ENCODE assay signal across 8 mouse cellular contexts in the genomic region with DNA sequence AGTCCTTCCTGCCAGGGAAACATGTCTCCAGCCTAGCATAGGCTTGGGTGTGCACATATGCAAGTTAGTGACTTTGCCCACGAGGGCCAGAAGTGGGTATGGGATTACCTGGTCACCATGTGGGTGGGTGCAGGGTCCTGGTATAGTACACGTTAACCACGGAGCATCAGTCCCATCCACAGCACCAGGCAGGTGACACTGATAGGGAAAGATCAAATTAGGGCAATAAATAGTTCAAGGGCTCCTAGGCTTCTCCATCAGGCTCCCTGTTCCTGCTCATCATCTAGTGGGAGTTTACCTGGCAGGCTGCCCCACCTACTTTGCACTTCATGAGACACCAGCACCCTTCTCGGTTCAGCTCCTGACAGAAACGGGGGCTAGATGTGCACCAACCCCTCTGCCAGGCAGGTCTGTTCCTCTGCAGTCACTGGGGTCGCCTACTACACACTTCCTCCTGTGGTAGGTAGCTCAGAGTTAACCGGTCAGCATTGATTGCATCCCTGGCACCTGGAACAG. TPM values are rescaled to one million over a fixed set of nuclear protein-coding genes. Genes with fewer than 3 reads are reported as not detected.
DNase-seq lines count a peak whose midpoint lies in the region; ATAC-seq and TF ChIP-seq lines count a peak whose summit lies in the region.

No protein-coding gene starts in this region.

- no peaks in the 10 kb centered on the region for H3K9me3 ChIP-seq in liver, embryonic 11.5 days (ENCODE audit: control insufficient read depth, low read length)
- H3K9me3 ChIP-seq in embryonic facial prominence, embryonic 12.5 days = no peaks in the 10 kb centered on the region
- no peaks in the 10 kb centered on the region for H3K9me3 ChIP-seq in hindbrain, embryonic 16.5 days (ENCODE audit: control insufficient read depth, low read length)

- 0 out of 2 replicates have a peak overlapping the region, but pooled peaks have one; percentile 1 for H3K9ac ChIP-seq in liver, embryonic 11.5 days (ENCODE audit: low read depth, low read length)
- no peak overlapping the region for H3K9ac ChIP-seq in embryonic facial prominence, embryonic 12.5 days
- peak overlapping the region; percentile 84 for H3K9ac ChIP-seq in hindbrain, embryonic 16.5 days (ENCODE audit: low read depth, low read length)

- peaks cover 14% of the 10 kb centered on the region for H3K36me3 ChIP-seq in liver, embryonic 11.5 days (ENCODE audit: control insufficient read depth, insufficient read depth, low read length)
- H3K36me3 ChIP-seq in embryonic facial prominence, embryonic 12.5 days = peaks cover 19% of the 10 kb centered on the region
- peaks cover 9% of the 10 kb centered on the region for H3K36me3 ChIP-seq in hindbrain, embryonic 16.5 days (ENCODE audit: control insufficient read depth, insufficient read depth, low read length)
- H3K36me3 ChIP-seq in myocyte (ENCODE audit: control insufficient read depth, insufficient read depth) = peaks cover 16% of the 10 kb centered on the region

- TF ChIP-seq POLR2A in myocyte (IDR thresholded peaks at IDR 0.05; ENCODE audit: insufficient read length, low read depth) = no peak

- no peak for DNase-seq in liver, embryonic 11.5 days (ENCODE audit: low spot score)
- DNase-seq in liver = no peak
- no peak for DNase-seq in ovary, adult 18-20 months (ENCODE audit: low spot score)
- no peak for DNase-seq in layer of hippocampus, adult 9-11 months
- no peak for DNase-seq in spleen, postnatal 36 days (ENCODE audit: low spot score in 2 of 2)

- no peak overlapping the region for H3ac ChIP-seq in myocyte (ENCODE audit: control insufficient read depth, insufficient read length)

- WGBS in liver, embryonic 11.5 days = 40% methylated on average over 7 of the region's 7 CpGs
- WGBS in embryonic facial prominence, embryonic 12.5 days = 51% methylated on average over 7 of the region's 7 CpGs
- WGBS in hindbrain, embryonic 16.5 days = 46% methylated on average over 7 of the region's 7 CpGs

- H3K4me1 ChIP-seq in liver, embryonic 11.5 days (replicated peaks; ENCODE audit: control insufficient read depth, insufficient read depth, low read length) = peaks cover 21% of the 10 kb centered on the region
- H3K4me1 ChIP-seq in embryonic facial prominence, embryonic 12.5 days = peaks cover 38% of the 10 kb centered on the region
- H3K4me1 ChIP-seq in hindbrain, embryonic 16.5 days (ENCODE audit: control insufficient read depth, insufficient read depth, low read depth, low read length) = peaks cover 48% of the 10 kb centered on the region

- ATAC-seq in liver, embryonic 11.5 days (replicated peaks; ENCODE audit: low FRiP score) = no peak
- ATAC-seq in embryonic facial prominence, embryonic 12.5 days (ENCODE audit: insufficient number of reproducible peaks, insufficient read depth, low FRiP score, low TSS enrichment) = no peak
- no peak for ATAC-seq in hindbrain, embryonic 16.5 days

- H3K79me2 ChIP-seq in myocyte (ENCODE audit: control insufficient read depth, insufficient read depth) = peaks cover 15% of the 10 kb centered on the region

- peak overlapping the region; percentile 96 for H3K4me3 ChIP-seq in liver, embryonic 11.5 days (ENCODE audit: low read depth, low read length)
- no peak overlapping the region for H3K4me3 ChIP-seq in embryonic facial prominence, embryonic 12.5 days
- H3K4me3 ChIP-seq in hindbrain, embryonic 16.5 days (ENCODE audit: low read length) = no peak overlapping the region
- no peak overlapping the region for H3K4me3 ChIP-seq in myocyte

- H3K27ac ChIP-seq in liver, embryonic 11.5 days (ENCODE audit: low read depth, low read length) = 0 out of 2 replicates have a peak overlapping the region, but pooled peaks have one; percentile 13
- peak overlapping the region; percentile 41; the same call in 1 of the 2 replicates for H3K27ac ChIP-seq in embryonic facial prominence, embryonic 12.5 days
- H3K27ac ChIP-seq in hindbrain, embryonic 16.5 days (ENCODE audit: low read depth, low read length) = peak overlapping the region; percentile 98

- peak overlapping the region; percentile 83 for H3K4me2 ChIP-seq in liver, embryonic 11.5 days
- H3K4me2 ChIP-seq in embryonic facial prominence, embryonic 12.5 days (replicated peaks) = no peak overlapping the region
- no peak overlapping the region; the same call in 1 of the 2 replicates for H3K4me2 ChIP-seq in hindbrain, embryonic 16.5 days (ENCODE audit: low read length)
- no peak overlapping the region for H3K4me2 ChIP-seq in myocyte (ENCODE audit: low read depth)

- peaks cover 25% of the 10 kb centered on the region for H3K27me3 ChIP-seq in liver, embryonic 11.5 days (replicated peaks; ENCODE audit: control insufficient read depth, insufficient read depth, low read length)
- H3K27me3 ChIP-seq in embryonic facial prominence, embryonic 12.5 days = peaks cover 35% of the 10 kb centered on the region
- no peaks in the 10 kb centered on the region for H3K27me3 ChIP-seq in hindbrain, embryonic 16.5 days (replicated peaks; ENCODE audit: control insufficient read depth, insufficient read depth, low read length)
- H3K27me3 ChIP-seq in myocyte (ENCODE audit: control insufficient read depth, insufficient read depth, insufficient read length) = peaks cover 13% of the 10 kb centered on the region

TF ChIP-seq in myocyte, 11 proteins besides CTCF, POLR2A, EP300 and RAD21:
- TF ChIP-seq E2F4 (IDR thresholded peaks at IDR 0.05; ENCODE audit: insufficient read depth) (no peak), POLR2AphosphoS2 (IDR thresholded peaks at IDR 0.05; ENCODE audit: insufficient read length, low read depth) (peak; percentile 89), TCF3 (IDR thresholded peaks at IDR 0.05; ENCODE audit: insufficient read length, low read depth) (no peak), MAX (IDR thresholded peaks at IDR 0.05; ENCODE audit: low read depth) (no peak)

RNA-seq across cellular contexts. Expression of gene Apc2, which starts 0.9 kb away (rescaled TPM):
- 0.30 and 0.45 TPM in 2 replicates for polyA plus RNA-seq in liver, embryonic 11.5 days (2014; fragmentation: Nextera tagmentation; extraction: Ambion mirVana)
- 18.3 and 21.7 TPM in 2 replicates for polyA plus RNA-seq in embryonic facial prominence, embryonic 12.5 days (2016; fragmentation: Nextera tagmentation; extraction: Ambion mirVana)
- 139 and 149 TPM in 2 replicates for polyA plus RNA-seq in hindbrain, embryonic 16.5 days (2015; fragmentation: Nextera tagmentation; extraction: Ambion mirVana)
- polyA plus RNA-seq in myocyte (2012; fragmentation: generic; extraction: Trizol) = 0.24 TPM

RNA-seq across cellular contexts. Expression of gene Rps15, which starts 2.6 kb away (rescaled TPM):
- polyA plus RNA-seq in liver, embryonic 11.5 days (2014; fragmentation: Nextera tagmentation; extraction: Ambion mirVana) = 1,270 and 1,408 TPM in 2 replicates
- 851 and 902 TPM in 2 replicates for polyA plus RNA-seq in embryonic facial prominence, embryonic 12.5 days (2016; fragmentation: Nextera tagmentation; extraction: Ambion mirVana)
- polyA plus RNA-seq in hindbrain, embryonic 16.5 days (2015; fragmentation: Nextera tagmentation; extraction: Ambion mirVana) = 491 and 527 TPM in 2 replicates
- polyA plus RNA-seq in myocyte (2012; fragmentation: generic; extraction: Trizol) = 4,761 TPM

RNA-seq across cellular contexts. Expression of gene 2310011J03Rik, which starts 25.5 kb away (rescaled TPM):
- polyA plus RNA-seq in liver, embryonic 11.5 days (2014; fragmentation: Nextera tagmentation; extraction: Ambion mirVana) = 46.2 and 47.8 TPM in 2 replicates
- polyA plus RNA-seq in embryonic facial prominence, embryonic 12.5 days (2016; fragmentation: Nextera tagmentation; extraction: Ambion mirVana) = 50.0 and 50.3 TPM in 2 replicates
- polyA plus RNA-seq in hindbrain, embryonic 16.5 days (2015; fragmentation: Nextera tagmentation; extraction: Ambion mirVana) = 31.7 and 32.8 TPM in 2 replicates
- polyA plus RNA-seq in myocyte (2012; fragmentation: generic; extraction: Trizol) = 44.0 TPM

RNA-seq across cellular contexts. Expression of gene Dazap1, which starts 33.6 kb away (rescaled TPM):
- polyA plus RNA-seq in liver, embryonic 11.5 days (2014; fragmentation: Nextera tagmentation; extraction: Ambion mirVana) = 49.2 and 55.0 TPM in 2 replicates
- polyA plus RNA-seq in embryonic facial prominence, embryonic 12.5 days (2016; fragmentation: Nextera tagmentation; extraction: Ambion mirVana) = 70.7 and 71.8 TPM in 2 replicates
- polyA plus RNA-seq in hindbrain, embryonic 16.5 days (2015; fragmentation: Nextera tagmentation; extraction: Ambion mirVana) = 38.4 and 38.5 TPM in 2 replicates
- polyA plus RNA-seq in myocyte (2012; fragmentation: generic; extraction: Trizol) = 123 TPM

RNA-seq across cellular contexts. Expression of gene Gamt, which starts 34.0 kb away (rescaled TPM):
- 49.0 and 49.7 TPM in 2 replicates for polyA plus RNA-seq in liver, embryonic 11.5 days (2014; fragmentation: Nextera tagmentation; extraction: Ambion mirVana)
- polyA plus RNA-seq in embryonic facial prominence, embryonic 12.5 days (2016; fragmentation: Nextera tagmentation; extraction: Ambion mirVana) = 33.8 and 38.6 TPM in 2 replicates
- polyA plus RNA-seq in hindbrain, embryonic 16.5 days (2015; fragmentation: Nextera tagmentation; extraction: Ambion mirVana) = 31.8 and 32.6 TPM in 2 replicates
- polyA plus RNA-seq in myocyte (2012; fragmentation: generic; extraction: Trizol) = 162 TPM

Comparison
In these comparisons a context has a peak if more than half of its experiments do, and no peak if none do; other contexts are left out.
1. H3K27ac ChIP-seq: peak in every context shown above with its lines; median percentile 98 in hindbrain, embryonic 16.5 days; 41 in embryonic facial prominence, embryonic 12.5 days; 13 in liver, embryonic 11.5 days.
2. RNA of gene Apc2, which starts 0.9 kb away (polyA plus RNA-seq): 139 to 149 TPM in hindbrain, embryonic 16.5 days and 18.3 to 21.7 TPM in embryonic facial prominence, embryonic 12.5 days; 0.30 to 0.45 TPM in liver, embryonic 11.5 days and 0.24 TPM in myocyte (single experiment); every median in the first group is over 10 times any median in the second.